Mouse (Mus musculus): ENCODE results near the gene Wbp4.
"Not testable (repeated sequence)": the region's sequence is repeated elsewhere in the genome, so short reads cannot be mapped to it uniquely, and the experiment has no call there.

Gene Wbp4

GRCm38 (mm10) chr14:79507846-79508245, 26.5 kb upstream of the Wbp4 start:
- no peak for DNase-seq (ENCODE audit: low read depth)

GRCm38 (mm10) chr14:79506207-79506606, 24.9 kb upstream of the Wbp4 start:
- no peak for DNase-seq (ENCODE audit: low read depth)

GRCm38 (mm10) chr14:79504246-79505006, 23.1 kb upstream of the Wbp4 start:
- DNase-seq (ENCODE audit: low read depth): no peak

GRCm38 (mm10) chr14:79503371-79504075, 22.2 kb upstream of the Wbp4 start:
- no peak for DNase-seq (ENCODE audit: low read depth)

GRCm38 (mm10) chr14:79500756-79501155, 19.4 kb upstream of the Wbp4 start:
- DNase-seq (ENCODE audit: low read depth): no peak

- no peak for DNase-seq (ENCODE audit: low read depth)
These were observed 18.0 kb upstream of the Wbp4 start for GRCm38 (mm10) chr14:79499326-79499725.

GRCm38 (mm10) chr14:79494349-79494748, 13.0 kb upstream of the Wbp4 start:
- DNase-seq (ENCODE audit: low read depth): no peak

- no peak for DNase-seq (ENCODE audit: low read depth)
These were observed 8.9 kb upstream of the Wbp4 start for GRCm38 (mm10) chr14:79490246-79490645.

GRCm38 (mm10) chr14:79489150-79489549, 7.8 kb upstream of the Wbp4 start:
- no peak for DNase-seq (ENCODE audit: low read depth)

GRCm38 (mm10) chr14:79488531-79488930, 7.2 kb upstream of the Wbp4 start:
- DNase-seq (ENCODE audit: low read depth): no peak

GRCm38 (mm10) chr14:79486993-79487731, 5.8 kb upstream of the Wbp4 start:
- no peak for DNase-seq (ENCODE audit: low read depth)

- DNase-seq (ENCODE audit: low read depth): no peak
These were observed 5.3 kb upstream of the Wbp4 start for GRCm38 (mm10) chr14:79486617-79486992.

GRCm38 (mm10) chr14:79483611-79484120, 2.3 kb upstream of the Wbp4 start:
- DNase-seq (ENCODE audit: low read depth): no peak

- no peak for DNase-seq (ENCODE audit: low read depth)
These were observed 1.5 kb upstream of the Wbp4 start for GRCm38 (mm10) chr14:79482747-79483355.

GRCm38 (mm10) chr14:79482251-79482661, 936 bp upstream of the Wbp4 start:
- no peak for DNase-seq (ENCODE audit: low read depth)

GRCm38 (mm10) chr14:79480624-79481338, 539 bp downstream of the Wbp4 start, which contains the start of gene Elf1:
Gene Elf1 (plus strand): TSS chr14:79481194.
- DNase-seq (ENCODE audit: low read depth): peak; percentile 73

GRCm38 (mm10) chr14:79473384-79473783, 7.9 kb downstream of the Wbp4 start:
- DNase-seq (ENCODE audit: low read depth): no peak

- DNase-seq (ENCODE audit: low read depth): no peak
These were observed 13.7 kb downstream of the Wbp4 start for GRCm38 (mm10) chr14:79467621-79468020.

- no peak for DNase-seq (ENCODE audit: low read depth)
These were observed 15.7 kb downstream of the Wbp4 start for GRCm38 (mm10) chr14:79465623-79466022.

- DNase-seq (ENCODE audit: low read depth): no peak
These were observed 20.3 kb downstream of the Wbp4 start for GRCm38 (mm10) chr14:79460988-79461387.

GRCm38 (mm10) chr14:79460401-79460800, 20.9 kb downstream of the Wbp4 start:
- DNase-seq (ENCODE audit: low read depth): no peak

GRCm38 (mm10) chr14:79452591-79452934, 28.8 kb downstream of the Wbp4 start:
- DNase-seq (ENCODE audit: low read depth): not testable (repeated sequence)
